Mouse (Mus musculus) lung, adult 2 months (tissue): ENCODE data around the gene Zkscan1.

Experiments used
- CTCF ChIP-seq: fragments of 200-500 bp; IDR thresholded peaks from 2 replicates; pipeline ENCODE4 v1.5.1; 2011; ENCODE audit warnings: mild to moderate bottlenecking, low read length, control low read depth; ENCODE audit not compliant: insufficient read depth
- POLR2A ChIP-seq: fragments of 200-500 bp; IDR thresholded peaks from 2 replicates; pipeline ENCODE4 v1.6.1; 2011; ENCODE audit warnings: low read depth, mild to moderate bottlenecking, control low read depth, low read length, borderline replicate concordance; ENCODE audit errors: extremely low read depth

DNA sequence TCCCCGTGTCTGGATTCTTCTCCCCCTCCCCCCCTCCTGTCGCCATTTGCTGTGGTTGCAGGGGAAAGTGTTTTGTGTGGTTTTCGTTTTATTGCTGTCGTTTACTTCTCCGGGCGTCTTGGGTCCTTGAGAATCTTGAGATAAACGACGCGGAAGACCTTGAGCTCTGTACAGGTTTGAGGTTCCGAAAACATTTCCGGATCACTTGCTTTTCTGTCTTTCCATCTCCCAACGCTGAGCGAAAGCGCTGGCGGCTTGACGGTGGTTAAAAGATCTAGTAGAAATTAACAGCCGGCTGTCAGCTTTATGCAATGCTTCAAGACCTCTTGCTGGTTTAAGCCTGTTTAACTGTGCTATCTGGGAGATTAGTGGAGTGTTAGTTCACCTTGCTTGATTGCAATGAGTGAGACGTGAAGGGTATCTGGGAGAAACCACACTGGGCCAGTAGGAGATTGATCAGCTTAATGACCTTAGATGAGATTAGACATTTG, 582 bp downstream of the Zkscan1 start:
- TF ChIP-seq CTCF (no peak), POLR2A (no peak)
